Mouse (Mus musculus) CH12.LX (cell line): ENCODE measurements around the gene Dpyd.

Source experiments
- CHD2 ChIP-seq: IDR thresholded peaks from 2 replicates; pipeline ENCODE4 v1.6.1; 2011; ENCODE audit warnings: low read length, improper control_type of control experiment
- CTCF ChIP-seq, 2 experiments: IDR thresholded peaks in 1 of 2; conservative IDR thresholded peaks in 1 of 2; 2 replicates each; pipeline ENCODE4 v1.5.1; 2011 to 2012; ENCODE audit warnings: low read depth in 2 of 2, low read length in 2 of 2, improper control_type of control experiment in 1 of 2, inconsistent platforms in 1 of 2, mild to moderate bottlenecking in 1 of 2, moderate library complexity in 1 of 2
- E2F4 ChIP-seq: IDR thresholded peaks from 2 replicates; pipeline ENCODE4 v1.6.1; 2011; ENCODE audit warnings: low read depth, low read length, improper control_type of control experiment; ENCODE audit not compliant: insufficient replicate concordance
- EP300 ChIP-seq: IDR thresholded peaks from 2 replicates; pipeline ENCODE4 v1.6.1; 2011; ENCODE audit warnings: low read length, improper control_type of control experiment
- HCFC1 ChIP-seq: IDR thresholded peaks from 2 replicates; pipeline ENCODE4 v1.6.1; 2012; ENCODE audit warnings: low read depth, mild to moderate bottlenecking, inconsistent platforms, low read length, improper control_type of control experiment
- MAFK ChIP-seq: IDR thresholded peaks from 2 replicates; pipeline ENCODE4 v1.6.1; 2011; ENCODE audit warnings: low read length, improper control_type of control experiment; ENCODE audit not compliant: insufficient replicate concordance
- MAX ChIP-seq: IDR thresholded peaks from 2 replicates; pipeline ENCODE4 v1.6.1; 2011; ENCODE audit warnings: low read length, improper control_type of control experiment
- MYC ChIP-seq: IDR thresholded peaks from 2 replicates; pipeline ENCODE4 v1.6.1; 2011; ENCODE audit warnings: low read depth, mild to moderate bottlenecking, improper control_type of control experiment, low read length
- POLR2A ChIP-seq: IDR thresholded peaks from 2 replicates; pipeline ENCODE4 v1.6.1; 2011; ENCODE audit warnings: low read depth, mild to moderate bottlenecking, improper control_type of control experiment, low read length
- RCOR1 ChIP-seq: conservative IDR thresholded peaks from 2 replicates; pipeline ENCODE4 v1.6.1; 2012; ENCODE audit warnings: low read depth, mild to moderate bottlenecking, inconsistent platforms, low read length, improper control_type of control experiment
- SIN3A ChIP-seq: IDR thresholded peaks from 2 replicates; pipeline ENCODE4 v1.6.1; 2012; ENCODE audit warnings: low read length, improper control_type of control experiment, inconsistent platforms
- TBP ChIP-seq: conservative IDR thresholded peaks from 2 replicates; pipeline ENCODE4 v1.6.1; 2011; ENCODE audit warnings: low read depth, low read length, improper control_type of control experiment
- USF1 ChIP-seq: IDR thresholded peaks from 2 replicates; pipeline ENCODE4 v1.6.1; 2014; ENCODE audit warnings: low read depth, mild to moderate bottlenecking, inconsistent platforms, low read length, improper control_type of control experiment
- ZKSCAN1 ChIP-seq: IDR thresholded peaks from 2 replicates; pipeline ENCODE4 v1.6.1; 2012; ENCODE audit warnings: low read depth, inconsistent platforms, low read length, improper control_type of control experiment, borderline replicate concordance

DNA sequence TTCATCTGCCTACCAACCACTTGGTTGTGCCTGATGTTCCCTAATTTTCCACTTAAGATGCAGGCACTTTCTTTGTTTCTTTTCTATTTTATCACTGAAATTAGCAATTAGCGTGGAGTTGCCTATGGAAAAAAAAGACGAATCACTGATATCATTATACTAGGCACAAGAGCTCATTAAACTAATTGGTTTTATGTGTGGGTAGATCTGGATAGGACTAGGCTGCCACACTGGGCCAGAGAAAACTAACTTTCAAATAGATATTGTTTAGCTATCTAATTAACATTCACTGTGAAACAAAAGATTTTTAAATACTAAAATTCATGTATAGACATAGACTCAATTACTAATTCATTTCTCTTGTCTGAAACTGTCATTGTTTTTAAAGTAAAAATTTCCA is 313.9 kb downstream of the Dpyd start:
- TF ChIP-seq MYC, result no peak
- no peak for TF ChIP-seq USF1
- no peak for TF ChIP-seq POLR2A
- no peak for TF ChIP-seq CTCF (conservative IDR thresholded peaks at IDR 0.05 in 1 of 2, IDR thresholded peaks at IDR 0.05 in 1 of 2; ENCODE audit: low read depth in 2 of 2, low read length in 2 of 2)
- no peak for TF ChIP-seq SIN3A
- TF ChIP-seq CHD2, result no peak
- no peak for TF ChIP-seq E2F4
- TF ChIP-seq HCFC1, result no peak
- TF ChIP-seq MAX, result no peak
- TF ChIP-seq TBP, result no peak
- no peak for TF ChIP-seq MAFK
- TF ChIP-seq RCOR1, result no peak
- TF ChIP-seq EP300, result no peak
- TF ChIP-seq ZKSCAN1, result no peak
